Mouse (Mus musculus) retina, adult 2 months (tissue): ENCODE results near the gene Ccdc32.
A peak's percentile ranks its signal among the peaks of the same experiment; 100 is the strongest.

Experiments used
- DNase-seq: peaks from one replicate; pipeline ENCODE4 v3.0.0-alpha.2; 2012; ENCODE audit warnings: low read depth, low spot score

Gene Ccdc32

DNA sequence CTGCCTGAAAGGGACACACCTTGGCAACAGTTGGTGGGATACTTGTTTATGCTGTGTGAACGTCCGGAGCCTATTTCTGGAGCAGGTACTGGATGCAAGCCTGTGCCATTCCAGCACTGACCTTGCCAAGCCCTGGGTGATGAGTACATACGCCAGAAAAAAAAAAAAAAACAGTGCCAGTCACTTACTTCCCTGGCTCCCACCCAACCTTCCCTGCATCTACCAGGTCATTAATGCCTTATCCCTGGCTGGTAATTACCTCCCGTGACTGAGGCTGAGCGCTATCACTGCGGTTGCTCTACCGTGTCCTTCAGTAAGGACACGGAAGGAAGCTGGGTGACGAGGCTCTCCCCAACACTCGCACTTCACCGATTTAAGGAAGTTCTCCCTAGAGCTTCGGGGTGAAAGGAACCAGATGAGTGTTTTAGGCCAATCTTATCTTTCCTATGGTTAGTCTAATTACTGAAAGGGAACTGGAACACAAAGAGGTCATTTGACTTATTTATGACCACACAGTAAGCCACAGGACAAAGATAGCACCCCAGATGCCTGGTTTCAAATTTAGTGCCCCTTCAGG, 13.5 kb downstream of the Ccdc32 start:
- DNase-seq = no peak

DNA sequence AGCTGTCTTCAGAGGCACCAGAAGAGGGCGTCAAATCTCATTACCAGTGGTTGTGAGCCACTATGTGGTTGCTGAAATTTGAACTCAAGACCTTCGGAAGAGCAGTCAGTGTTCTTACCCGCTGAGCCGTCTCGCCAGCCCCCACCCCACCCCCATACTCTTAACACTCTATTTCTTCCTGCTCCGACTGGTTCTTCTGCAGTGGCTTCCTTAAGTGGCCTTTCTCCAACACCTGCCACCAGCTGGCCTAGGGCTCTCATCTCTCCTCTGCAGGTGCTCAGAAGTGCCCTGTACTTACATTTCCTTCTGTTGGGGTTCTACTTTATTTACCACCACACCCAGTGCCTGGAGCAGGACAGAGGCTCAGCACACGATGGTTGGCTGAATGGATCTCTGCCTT, 14.2 kb downstream of the Ccdc32 start:
- DNase-seq = no peak

DNA sequence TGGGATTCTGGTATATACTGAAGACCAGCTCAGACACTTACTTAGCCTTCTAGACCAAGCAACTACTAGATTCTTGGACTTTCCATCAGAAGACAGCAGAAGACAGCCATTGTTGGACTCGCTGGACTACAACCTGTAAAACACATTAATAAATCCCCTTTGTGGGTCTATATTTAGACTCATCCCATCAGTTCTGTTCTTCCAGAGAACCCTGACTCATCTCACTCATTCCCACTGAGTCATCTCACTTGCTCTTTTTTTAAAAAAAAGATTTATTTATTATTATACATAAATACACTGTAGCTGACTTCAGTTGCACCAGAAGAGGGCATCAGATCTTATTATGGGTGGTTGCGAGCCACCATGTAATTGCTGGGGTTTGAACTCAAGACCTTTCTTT, 19.8 kb downstream of the Ccdc32 start:
- DNase-seq = no peak

DNA sequence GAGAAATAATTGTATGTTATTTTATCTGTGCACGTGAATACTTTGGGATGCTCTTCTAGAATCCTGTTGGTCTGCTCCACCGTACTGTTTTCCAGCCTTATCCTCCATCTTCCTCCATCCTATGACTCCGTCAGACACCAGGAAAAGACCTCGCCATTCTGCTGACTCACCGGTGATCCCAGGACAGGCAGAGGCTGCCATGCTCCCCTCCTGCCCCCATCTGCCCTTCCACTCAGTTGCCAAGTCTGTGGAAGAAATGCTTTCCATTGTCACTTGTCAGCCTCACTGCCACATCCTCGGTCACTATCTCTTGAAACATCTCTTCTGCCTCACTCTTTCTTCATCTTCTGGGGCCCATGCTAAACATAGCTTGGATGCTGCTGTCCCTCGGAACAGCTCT, 22.3 kb downstream of the Ccdc32 start:
- DNase-seq = no peak

DNA sequence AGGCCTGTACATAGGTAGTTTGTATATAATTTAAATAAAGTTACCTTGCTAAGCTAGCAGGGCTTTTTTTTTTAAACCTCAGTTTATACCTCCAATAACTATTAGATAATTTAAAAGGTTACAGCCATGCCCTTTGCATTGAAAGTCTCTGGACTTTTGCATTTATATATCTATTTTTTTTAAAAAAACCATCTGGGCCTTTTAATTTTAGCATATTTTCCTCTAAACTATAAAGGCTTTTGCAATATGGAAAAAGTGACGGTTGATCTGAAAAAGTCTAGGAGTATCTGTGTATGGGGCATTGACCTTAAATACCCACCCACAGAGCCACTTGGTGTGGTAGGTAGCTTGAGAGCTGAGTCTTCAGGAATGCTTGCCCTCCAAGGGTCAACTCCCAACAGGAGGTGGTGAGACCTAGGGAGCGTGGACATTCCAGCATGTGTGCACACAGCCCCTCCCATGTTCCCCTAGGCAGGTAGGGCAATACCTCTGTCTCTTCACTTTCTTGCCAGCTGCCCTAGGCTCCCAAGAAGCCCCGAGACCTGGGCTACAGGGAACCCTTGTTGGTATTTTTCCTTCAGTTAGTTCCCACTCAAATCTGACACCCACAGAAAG, 30.1 kb downstream of the Ccdc32 start:
- DNase-seq = no peak

DNA sequence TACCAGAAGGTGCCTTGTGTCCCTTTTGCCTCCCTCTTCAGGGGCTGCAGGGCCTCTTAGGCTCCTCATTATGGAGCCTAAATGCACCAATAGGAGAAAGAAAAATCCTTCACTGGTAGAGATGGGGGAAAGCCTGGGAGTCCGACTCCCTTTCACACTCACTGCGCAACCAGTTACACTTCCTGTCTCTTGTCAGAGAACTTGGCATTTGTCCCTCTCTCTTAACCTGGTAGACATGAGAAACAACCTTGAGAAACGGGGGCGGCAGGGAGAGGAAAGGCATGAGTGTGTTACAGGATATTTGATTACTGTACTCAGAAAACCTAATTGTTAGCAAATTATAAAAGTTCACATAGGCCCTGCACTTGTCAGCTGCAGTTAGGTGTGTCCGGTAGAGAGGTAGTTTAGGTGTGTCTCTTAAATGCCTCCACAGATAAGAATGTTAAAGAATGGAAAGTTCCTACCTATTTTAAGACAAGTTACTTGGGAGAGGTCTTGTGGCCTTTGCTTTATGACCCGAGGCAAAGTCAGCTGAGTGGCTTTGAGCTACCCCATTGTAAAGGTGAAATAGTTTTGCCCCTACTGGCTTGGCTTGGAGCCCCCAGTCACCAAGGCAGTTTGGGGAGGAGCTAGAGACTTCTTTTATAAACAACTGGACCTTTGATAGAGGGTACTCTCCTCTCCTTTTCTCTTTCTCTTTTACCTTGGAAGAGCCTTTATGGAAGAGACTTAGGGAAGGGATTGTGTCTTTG, 30.9 kb downstream of the Ccdc32 start:
- DNase-seq = no peak

DNA sequence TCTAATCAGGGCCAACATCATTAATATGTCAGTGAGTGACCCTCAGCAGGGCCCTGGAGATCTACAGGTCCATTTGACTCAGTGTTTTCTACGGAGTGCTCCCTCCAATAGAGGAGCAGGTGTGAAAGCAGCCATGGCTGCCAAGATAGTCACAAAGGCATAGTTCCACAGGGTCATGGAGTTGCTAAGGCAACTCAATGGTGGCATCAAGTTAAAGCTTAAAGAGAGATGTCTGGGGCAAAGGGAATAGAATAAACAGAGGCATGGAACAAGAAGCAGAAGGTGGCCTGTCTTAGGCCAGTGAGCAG, 32.4 kb downstream of the Ccdc32 start:
- no peak for DNase-seq

DNA sequence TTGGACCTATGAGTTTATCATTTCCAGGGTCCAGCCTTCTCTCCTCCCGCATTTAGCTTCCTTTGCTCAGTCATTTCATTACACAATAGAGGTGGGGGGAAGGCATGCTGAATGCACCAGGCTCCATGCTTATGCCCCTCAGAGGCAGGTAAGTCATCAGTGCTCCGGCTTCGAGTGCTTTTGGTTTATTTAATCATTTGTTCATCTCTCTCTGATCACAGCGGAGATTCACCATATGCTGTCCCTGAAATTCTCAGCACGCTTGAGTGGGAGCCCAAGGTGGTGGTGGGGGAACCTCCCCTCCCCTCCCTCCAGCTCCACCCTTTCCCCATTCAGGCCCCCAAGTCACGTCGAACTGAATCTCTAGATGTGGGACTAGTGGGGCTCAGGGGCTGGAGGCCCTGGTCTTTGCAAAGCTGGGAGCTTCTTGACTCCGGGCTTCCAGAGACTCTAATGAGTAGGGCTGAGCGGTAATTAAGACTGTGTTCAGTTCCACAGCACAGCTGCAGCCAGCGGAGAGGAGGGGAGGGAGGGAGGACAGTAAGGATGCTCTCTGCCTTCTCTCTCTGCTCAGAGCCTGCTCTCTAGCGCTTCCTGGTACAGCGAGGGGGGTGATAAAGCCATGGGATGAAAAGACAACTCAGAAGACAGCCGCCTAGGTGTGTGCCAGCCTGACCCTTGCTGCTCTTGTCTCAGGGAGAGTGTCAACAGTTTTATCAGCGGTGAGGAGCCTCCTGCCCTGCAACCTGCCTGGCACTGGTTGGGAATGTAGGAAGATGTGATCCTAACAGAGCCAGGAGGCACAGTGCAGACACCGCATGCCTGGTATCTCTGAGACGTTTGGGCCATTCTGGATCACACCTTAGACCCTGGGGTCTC, 33.0 kb downstream of the Ccdc32 start:
- DNase-seq = no peak

DNA sequence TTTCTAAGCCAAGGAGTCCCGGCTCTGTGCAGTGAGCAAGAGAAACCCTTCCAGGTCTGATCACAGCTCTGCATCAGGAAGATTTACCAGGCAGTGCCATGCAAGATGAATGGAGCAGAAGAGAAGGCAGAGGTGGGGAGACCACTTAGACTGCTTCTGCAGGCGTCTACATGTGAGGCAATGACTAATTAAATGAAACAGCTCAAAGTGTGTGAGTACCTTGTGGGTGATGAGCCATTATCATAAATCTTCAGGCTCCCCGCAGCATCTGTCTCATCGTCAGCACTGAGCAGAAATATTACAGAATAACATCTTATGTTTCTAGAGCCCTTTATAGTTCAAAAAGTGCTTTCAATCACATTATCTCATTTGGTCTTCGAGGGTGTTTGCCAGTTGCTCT, 33.7 kb downstream of the Ccdc32 start:
- no peak for DNase-seq

DNA sequence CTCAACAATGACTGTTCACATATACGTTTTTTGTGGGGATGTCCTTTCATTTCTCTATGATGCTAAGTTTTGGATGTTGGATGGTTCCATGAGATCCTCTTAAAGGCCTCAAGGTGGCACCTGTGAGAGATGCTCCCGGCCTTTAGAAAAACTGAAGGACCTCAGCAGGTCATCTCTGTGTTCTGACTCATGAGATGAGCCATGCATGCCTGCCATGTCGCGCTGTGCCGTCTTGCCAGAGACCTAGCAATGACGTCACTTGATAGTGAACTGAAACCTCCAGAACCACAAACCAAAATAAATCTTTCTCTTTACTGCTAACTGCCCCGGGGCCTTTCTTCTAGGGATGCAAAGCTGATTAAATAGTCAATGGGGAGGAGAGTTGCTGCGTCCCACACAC, 45.4 kb downstream of the Ccdc32 start:
- DNase-seq = no peak

DNA sequence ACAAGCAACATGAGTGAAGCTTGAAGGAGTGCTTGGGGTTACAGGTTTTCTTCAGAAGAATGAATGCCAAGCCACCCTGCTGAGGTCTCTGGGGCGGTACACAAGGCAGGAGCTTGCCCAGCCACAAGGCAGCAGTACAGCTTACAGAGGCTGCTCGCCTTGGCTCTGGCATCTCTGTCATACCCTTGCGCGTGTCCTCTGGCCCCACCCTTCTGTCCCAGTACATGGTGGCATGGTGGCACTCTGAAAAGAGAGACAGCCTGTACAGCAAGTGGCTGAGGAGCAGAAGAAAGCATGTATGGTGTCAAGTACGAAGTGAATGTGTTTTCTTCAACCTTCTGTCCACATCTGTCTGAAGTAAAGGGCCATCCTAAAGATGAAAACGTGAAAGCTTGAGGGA, 48.4 kb downstream of the Ccdc32 start:
- DNase-seq = no peak

DNA sequence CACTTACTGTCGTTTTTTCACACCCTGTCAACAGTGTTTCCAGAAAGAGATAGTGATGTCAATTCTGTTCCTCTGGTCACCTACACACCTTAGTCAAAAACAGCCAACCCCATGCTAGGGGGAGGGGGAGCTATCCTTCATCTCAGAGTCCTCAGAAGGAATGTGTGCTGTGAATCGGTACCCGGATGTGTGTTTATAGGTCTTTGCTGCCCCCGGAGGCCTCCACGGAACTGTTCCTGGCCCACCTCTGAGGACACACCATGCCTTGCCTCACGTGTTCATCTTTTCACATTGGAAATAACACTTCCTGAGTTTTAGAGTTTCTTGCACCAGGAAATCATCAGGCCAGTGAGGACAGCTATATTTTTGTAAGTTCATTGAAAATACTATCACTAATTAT, 51.1 kb downstream of the Ccdc32 start:
- DNase-seq = no peak

DNA sequence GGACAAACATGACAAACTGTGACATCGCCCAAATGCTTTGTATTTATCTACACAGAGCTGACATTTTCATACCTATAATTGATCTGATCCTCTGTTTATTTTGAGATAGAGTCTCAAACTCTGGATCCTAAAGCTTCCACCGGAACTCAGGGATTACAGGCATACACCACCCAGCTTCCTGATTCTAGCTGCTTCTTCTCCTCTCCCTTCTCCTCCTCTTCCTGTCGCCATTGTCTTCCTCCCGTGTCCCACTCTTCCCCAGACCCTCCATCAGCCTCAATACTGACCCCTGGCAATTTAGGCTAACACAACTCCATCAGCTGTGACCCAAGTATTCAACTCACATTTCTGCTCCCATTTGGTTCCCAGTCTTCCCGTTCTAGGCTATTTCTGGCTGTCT, 52.3 kb downstream of the Ccdc32 start:
- no peak for DNase-seq

DNA sequence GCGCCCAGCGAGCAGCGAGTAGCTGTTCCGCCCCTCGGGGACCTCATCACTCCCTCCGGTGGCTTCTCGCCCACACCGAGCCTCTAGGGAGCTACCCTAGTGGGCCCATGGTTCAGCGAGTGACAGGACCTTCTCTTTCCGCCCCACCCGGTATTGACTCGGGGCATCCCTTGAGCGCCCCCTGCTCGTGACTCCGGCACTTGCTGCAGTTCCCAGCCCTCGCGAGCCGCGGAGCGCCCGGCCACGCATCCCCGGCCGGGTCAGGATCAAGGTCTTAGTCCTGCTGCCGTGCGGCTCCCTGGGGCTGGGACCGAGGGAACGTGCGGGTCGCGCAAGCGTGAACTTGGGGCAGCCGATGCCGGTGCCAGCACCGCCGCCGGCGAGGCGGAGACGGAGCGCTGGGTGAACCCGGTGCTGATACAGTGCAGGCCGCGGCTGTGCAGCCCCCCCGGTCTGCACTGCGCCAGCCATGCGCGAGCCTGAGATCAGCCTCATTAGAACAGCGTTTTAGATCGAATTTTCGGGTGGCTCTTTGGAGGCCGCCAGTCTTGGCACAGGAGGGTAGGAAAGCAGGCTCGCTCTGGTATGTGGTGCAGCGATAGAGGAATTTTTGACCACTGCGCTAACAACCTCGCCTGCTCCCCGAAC, 52.8 kb downstream of the Ccdc32 start:
- DNase-seq = peak; percentile 39

DNA sequence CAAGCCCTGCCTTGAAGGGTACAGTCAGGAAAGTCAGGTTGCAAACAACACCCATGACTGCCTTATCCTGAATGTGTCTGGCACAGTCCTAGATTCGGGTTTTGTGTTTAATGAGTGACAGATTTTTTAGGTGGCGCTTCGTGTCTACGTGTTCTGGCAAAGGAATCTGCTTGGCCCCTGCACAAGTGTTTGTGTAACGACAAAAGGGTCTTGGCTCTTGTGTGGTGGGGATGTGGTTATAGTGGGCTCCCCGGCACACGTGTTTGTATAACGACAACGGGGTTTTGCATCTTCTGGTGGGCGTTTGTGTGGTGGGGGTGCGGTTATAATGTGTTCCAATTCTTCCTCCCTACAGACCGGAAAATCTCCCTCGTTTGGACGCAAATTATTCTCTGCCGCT, 53.3 kb downstream of the Ccdc32 start:
- no peak for DNase-seq

DNA sequence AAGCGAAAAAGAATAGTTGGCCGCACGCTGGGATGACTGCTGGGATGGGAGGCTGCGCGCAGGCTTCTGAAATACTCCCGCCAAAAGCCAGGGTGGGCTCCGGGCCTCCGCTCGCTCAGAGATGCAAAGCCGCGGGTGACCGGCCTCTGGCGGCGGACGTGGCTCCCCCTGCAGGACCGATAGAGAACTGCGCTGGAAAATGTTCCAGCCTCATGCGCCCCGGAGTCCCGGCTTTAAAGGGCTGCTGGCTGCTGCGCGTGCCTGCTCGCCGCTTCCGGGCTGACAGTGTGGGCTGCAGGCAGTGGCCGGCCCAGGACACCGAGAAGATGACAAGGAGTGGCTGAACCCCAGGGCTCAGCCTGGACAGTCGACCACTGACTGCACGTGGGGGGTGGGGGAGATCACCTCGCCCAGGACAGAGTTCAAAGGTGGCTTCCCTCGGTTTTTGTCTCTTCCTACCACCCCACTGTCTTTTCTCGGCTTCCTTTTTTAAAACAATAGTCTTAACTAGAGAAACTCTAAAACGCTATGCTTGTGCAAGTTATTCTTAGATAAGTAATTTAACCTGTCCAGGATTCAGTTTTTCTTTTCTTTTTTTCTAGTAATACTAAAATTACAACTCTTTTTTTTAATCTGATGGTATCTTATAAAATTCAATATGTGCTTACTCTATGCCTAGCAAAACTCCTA, 56.4 kb downstream of the Ccdc32 start:
- peak; percentile 33 for DNase-seq

DNA sequence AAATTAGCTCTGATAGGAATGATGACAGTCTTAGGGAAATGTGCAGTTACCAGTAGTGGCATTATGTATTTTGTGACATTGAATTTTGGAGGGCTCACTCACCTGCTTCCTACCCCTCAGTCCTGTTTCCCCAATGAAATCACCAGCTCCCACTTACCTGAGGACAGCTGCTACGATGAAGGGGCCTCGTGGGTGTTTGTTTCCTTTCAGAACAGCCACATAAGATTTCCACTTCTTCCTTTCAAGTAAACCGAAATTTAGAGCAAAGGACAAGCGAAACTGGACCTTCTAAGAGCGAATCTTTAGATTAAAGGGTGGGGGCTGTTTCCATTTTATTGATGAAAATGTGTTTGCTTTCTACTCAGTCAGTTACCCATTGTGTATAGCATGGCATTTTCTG, 57.1 kb downstream of the Ccdc32 start:
- DNase-seq = no peak

DNA sequence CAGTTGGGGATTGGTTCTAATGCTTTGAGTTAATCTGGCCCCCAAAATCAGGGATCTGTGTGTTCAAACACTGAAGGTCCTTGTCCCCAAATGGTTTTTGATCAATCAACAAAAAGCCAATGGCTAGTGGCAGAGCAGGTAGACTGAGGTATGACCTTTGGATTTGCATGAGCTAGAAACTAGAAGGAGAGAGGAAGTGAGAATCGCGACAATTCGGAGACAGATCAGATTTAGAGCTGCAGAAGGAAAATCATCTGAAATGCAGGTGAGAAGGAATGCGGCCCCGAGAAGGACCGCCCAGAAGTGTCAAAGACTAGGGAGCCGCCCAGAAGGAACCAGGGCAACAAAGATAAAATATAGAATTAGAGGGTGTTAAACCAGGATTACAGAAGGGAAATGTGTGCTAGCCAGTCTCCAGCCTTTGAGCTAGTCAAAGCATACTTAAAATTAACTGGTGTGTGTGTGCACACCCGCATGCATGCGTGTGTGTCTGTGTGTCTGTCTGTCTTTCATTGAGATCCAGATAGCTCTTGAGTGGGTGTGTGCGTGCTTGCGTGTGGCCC, 59.5 kb downstream of the Ccdc32 start:
- no peak for DNase-seq
